Mouse (Mus musculus) gastrocnemius, postnatal 14 days (tissue): ENCODE results near the gene Atp13a3. TPM values are rescaled to one million over a fixed set of nuclear protein-coding genes. Genes with fewer than 3 reads are reported as not detected.
"Not testable (repeated sequence)": the region's sequence is repeated elsewhere in the genome, so short reads cannot be mapped to it uniquely, and the experiment has no call there.

Experiments used
- DNase-seq: peaks from one replicate; pipeline ENCODE4 v3.0.0; 2021; ENCODE audit warnings: mixed read lengths
- intact Hi-C: fragments of 180-260 bp; cut with DNase I; formaldehyde crosslinking; loops from one replicate; pipeline ENCODE4 v1.15.1; 2025; ENCODE audit warnings: low total_unique reads
- total RNA-seq, 2 experiments: library from RNA; stranded (reverse); gene quantifications; 2 replicates each; pipeline ENCODE4 v1.2.3; 2021

Gene Atp13a3
- total RNA-seq, 2 experiments from 2014 or later, result 62.2 to 76.9 TPM

GRCm38 (mm10) chr16:30374266-30374665, 31.5 kb downstream of the Atp13a3 start:
- no peak for DNase-seq
- intact Hi-C loops, result no loop called here

GRCm38 (mm10) chr16:30373286-30373685, 32.5 kb downstream of the Atp13a3 start:
- DNase-seq, intact Hi-C loops: not testable (repeated sequence)

- no peak for DNase-seq
- intact Hi-C loops, result no loop called here
These were observed 38.4 kb downstream of the Atp13a3 start for GRCm38 (mm10) chr16:30367395-30367794.

- DNase-seq, result no peak
- intact Hi-C loops, result no loop called here
These were observed 41.2 kb downstream of the Atp13a3 start for GRCm38 (mm10) chr16:30364604-30365003.

- no peak for DNase-seq
- intact Hi-C loops, result no loop called here
These were observed 43.2 kb downstream of the Atp13a3 start for GRCm38 (mm10) chr16:30362528-30362927.

- DNase-seq, intact Hi-C loops: not testable (repeated sequence)
These were observed 52.3 kb downstream of the Atp13a3 start for GRCm38 (mm10) chr16:30353489-30353888.

GRCm38 (mm10) chr16:30314236-30314635, 91.5 kb downstream of the Atp13a3 start:
- DNase-seq, result no peak
- intact Hi-C loops, result loop anchor here (2.0 kb wide), 1 partner anchor 59 kb away; no protein-coding TSS in a partner anchor

- intact Hi-C loops, result no loop called here
- DNase-seq, result no peak
These were observed 95.1 kb downstream of the Atp13a3 start, which contains the start of gene Gp5 for GRCm38 (mm10) chr16:30310647-30311046. Gp5 (minus strand) TSS chr16:30310779.

- no peak for DNase-seq
- intact Hi-C loops, result no loop called here
These were observed 95.6 kb downstream of the Atp13a3 start for GRCm38 (mm10) chr16:30310171-30310515.

GRCm38 (mm10) chr16:30309395-30310170, 96.2 kb downstream of the Atp13a3 start:
- no peak for DNase-seq
- intact Hi-C loops, result no loop called here

- no peak for DNase-seq
- intact Hi-C loops, result no loop called here
These were observed 97.0 kb downstream of the Atp13a3 start for GRCm38 (mm10) chr16:30308616-30309394.

- intact Hi-C loops, result no loop called here
- DNase-seq, result no peak
These were observed 97.7 kb downstream of the Atp13a3 start for GRCm38 (mm10) chr16:30307961-30308615.

GRCm38 (mm10) chr16:30307306-30307705, 98.5 kb downstream of the Atp13a3 start:
- intact Hi-C loops, result no loop called here
- no peak for DNase-seq

GRCm38 (mm10) chr16:30306102-30306501, 99.7 kb downstream of the Atp13a3 start:
- DNase-seq, result no peak
- intact Hi-C loops, result no loop called here

GRCm38 (mm10) chr16:30304236-30304635, 101.5 kb downstream of the Atp13a3 start:
- no peak for DNase-seq

GRCm38 (mm10) chr16:30303411-30303810, 102.4 kb downstream of the Atp13a3 start:
- intact Hi-C loops, result no loop called here
- DNase-seq, result no peak

More at GRCm38 (mm10) chr16:30304236-30304635, 101.5 kb downstream of the Atp13a3 start:
- intact Hi-C loops, result no loop called here

- intact Hi-C loops, result no loop called here
- no peak for DNase-seq
These were observed 103.1 kb downstream of the Atp13a3 start for GRCm38 (mm10) chr16:30302686-30303085.

GRCm38 (mm10) chr16:30299711-30300277, 106.0 kb downstream of the Atp13a3 start:
- no peak for DNase-seq
- intact Hi-C loops, result no loop called here

- intact Hi-C loops, result no loop called here
- DNase-seq, result no peak
These were observed 108.3 kb downstream of the Atp13a3 start for GRCm38 (mm10) chr16:30297450-30297849.
